8 mouse cellular contexts compared by ENCODE assay signal in the genomic region with DNA sequence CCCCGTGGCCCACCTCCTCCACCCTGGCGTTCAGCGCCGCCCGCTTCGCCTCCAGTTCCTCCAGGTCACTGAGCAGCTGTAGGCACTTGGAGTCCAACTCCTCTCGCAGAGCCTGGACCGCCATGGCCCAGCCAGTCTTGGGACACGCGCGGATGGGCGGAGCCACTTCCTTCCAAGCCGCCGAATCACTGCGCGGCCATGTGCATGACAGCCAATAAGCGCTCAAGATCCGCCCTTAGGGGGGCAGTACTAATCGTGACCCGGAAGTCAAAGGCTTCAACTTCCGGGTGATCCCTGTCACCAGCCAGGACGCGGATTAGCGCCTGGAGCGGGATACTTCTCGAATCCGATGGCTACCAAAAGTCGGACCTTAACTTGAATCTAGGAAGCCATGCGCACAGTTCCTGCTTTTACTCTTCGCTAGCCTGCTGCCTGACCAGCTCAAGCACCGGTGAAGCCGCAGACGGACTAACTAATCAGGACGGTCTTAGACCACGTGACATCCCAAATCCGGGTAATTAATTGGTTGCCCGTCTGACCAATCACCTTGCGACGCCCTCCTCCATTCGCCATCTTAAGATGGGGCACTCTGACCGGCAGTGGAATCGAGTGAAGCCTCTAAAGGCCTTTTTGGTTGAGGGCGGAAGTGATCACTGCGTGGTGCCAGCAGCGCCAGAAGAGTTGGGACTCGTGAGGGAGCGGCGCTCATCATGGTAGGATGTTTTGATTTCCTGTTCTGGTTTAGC. TPM values are rescaled to one million over a fixed set of nuclear protein-coding genes. Genes with fewer than 3 reads are reported as not detected.
DNase-seq lines count a peak whose midpoint lies in the region; ATAC-seq and TF ChIP-seq lines count a peak whose summit lies in the region.

A gene (minus strand): TSS at position 458 of the 746 bp plus-strand sequence.
A gene (plus strand): TSS at position 637 of the 746 bp plus-strand sequence.

- H3K27ac ChIP-seq in forebrain, embryonic 16.5 days (ENCODE audit: low read length) = peak within 1 kb of the TSS; percentile 80
- peak within 1 kb of the TSS; percentile 97 for H3K27ac ChIP-seq in layer of hippocampus, adult 2 months
- H3K27ac ChIP-seq in lung, embryonic 14.5 days (ENCODE audit: low read depth) = no peak within 1 kb of the TSS
- peak within 1 kb of the TSS; percentile 96 for H3K27ac ChIP-seq in olfactory bulb, adult 2 months (ENCODE audit: insufficient read depth, low read depth, low read length)
- peak within 1 kb of the TSS; percentile 26; the same call in 1 of the 2 replicates for H3K27ac ChIP-seq in thymus, adult 2 months (ENCODE audit: control insufficient read depth, insufficient read depth, low read length)

- peak within 1 kb of the TSS; percentile 88 for H3K4me2 ChIP-seq in forebrain, embryonic 16.5 days (ENCODE audit: low read length)
- peak within 1 kb of the TSS; percentile 71 for H3K4me2 ChIP-seq in lung, embryonic 14.5 days

- peak; percentile 91 for ATAC-seq in G1E (ENCODE audit: extremely low read depth, insufficient number of reproducible peaks, low FRiP score, poor library complexity, severe bottlenecking)
- ATAC-seq in forebrain, embryonic 16.5 days = peak; percentile 95
- peak; percentile 97 for ATAC-seq in lung, embryonic 14.5 days (ENCODE audit: insufficient read depth)

- H3K9ac ChIP-seq in forebrain, embryonic 16.5 days (replicated peaks; ENCODE audit: low read depth, low read length) = peak within 1 kb of the TSS; percentile 69
- peak within 1 kb of the TSS; percentile 59 for H3K9ac ChIP-seq in lung, embryonic 14.5 days

- peaks cover 40% of the 10 kb centered on the region for H3K4me1 ChIP-seq in G1E (ENCODE audit: insufficient read depth, low read depth, low read length)
- H3K4me1 ChIP-seq in forebrain, embryonic 16.5 days (replicated peaks; ENCODE audit: control insufficient read depth, insufficient read depth, low read length) = peaks cover 17% of the 10 kb centered on the region
- H3K4me1 ChIP-seq in lung, embryonic 14.5 days (ENCODE audit: insufficient read depth) = peaks cover 2% of the 10 kb centered on the region; the same call in 1 of the 2 replicates
- H3K4me1 ChIP-seq in olfactory bulb, adult 2 months (ENCODE audit: control insufficient read depth, insufficient read depth, low read length) = peaks cover 2% of the 10 kb centered on the region; the same call in 1 of the 2 replicates
- peaks cover 3% of the 10 kb centered on the region for H3K4me1 ChIP-seq in thymus, adult 2 months (replicated peaks; ENCODE audit: control insufficient read depth, insufficient read depth, low read length)

- peaks cover 64% of the 10 kb centered on the region for H3K36me3 ChIP-seq in G1E (replicated peaks)
- H3K36me3 ChIP-seq in forebrain, embryonic 16.5 days (ENCODE audit: control insufficient read depth, insufficient read depth) = peaks cover 17% of the 10 kb centered on the region
- H3K36me3 ChIP-seq in lung, embryonic 14.5 days (ENCODE audit: insufficient read depth) = peaks cover 31% of the 10 kb centered on the region
- H3K36me3 ChIP-seq in thymus, adult 2 months (ENCODE audit: control insufficient read depth, insufficient read depth, low read length) = peaks cover 18% of the 10 kb centered on the region

- intact Hi-C loops in heart, postnatal 36 days (cut with DNase I) = loop anchor here (10.0 kb wide), 1 partner anchor 625 kb away; a partner anchor contains a TSS

- peak; percentile 99 for DNase-seq in G1E (ENCODE audit: low spot score)
- peak; percentile 94 to 97 for DNase-seq in cerebellum, adult 18-20 months
- peak; percentile 93 for DNase-seq in heart, postnatal 36 days
- peak; percentile 91 to 97 for DNase-seq in layer of hippocampus, adult 2 months (ENCODE audit: low spot score in 2 of 2)
- peak; percentile 99 for DNase-seq in lung, embryonic 14.5 days
- peak; percentile 91 for DNase-seq in thymus, adult 2 months

- peaks cover 4% of the 10 kb centered on the region for H3K9me3 ChIP-seq in G1E (replicated peaks)
- H3K9me3 ChIP-seq in forebrain, embryonic 16.5 days (ENCODE audit: control insufficient read depth, low read length) = no peaks in the 10 kb centered on the region
- no peaks in the 10 kb centered on the region for H3K9me3 ChIP-seq in lung, embryonic 14.5 days (ENCODE audit: low read depth, low read length)

- TF ChIP-seq POLR2A in olfactory bulb, adult 2 months (IDR thresholded peaks at IDR 0.05; ENCODE audit: insufficient read depth, low read depth, low read length) = peak; percentile 65; the same call in 1 of the 2 replicates
- TF ChIP-seq POLR2A in thymus, adult 2 months (IDR thresholded peaks at IDR 0.05; ENCODE audit: control insufficient read depth, extremely low read depth, insufficient read depth, low read length, poor library complexity) = peak; percentile 74; the same call in 1 of the 2 replicates

- WGBS in forebrain, embryonic 16.5 days = under 1% methylated on average over 48 of the region's 48 CpGs
- under 1% methylated on average over 48 of the region's 48 CpGs for WGBS in lung, embryonic 14.5 days
- WGBS in olfactory bulb, adult 2 months = under 1% methylated on average over 48 of the region's 48 CpGs
- under 1% methylated on average over 48 of the region's 48 CpGs for WGBS in thymus, adult 2 months

- TF ChIP-seq CTCF in G1E (IDR thresholded peaks at IDR 0.05; ENCODE audit: low read depth, low read length) = no peak
- no peak for TF ChIP-seq CTCF in layer of hippocampus, adult 2 months (conservative IDR thresholded peaks at IDR 0.05)
- no peak for TF ChIP-seq CTCF in lung, embryonic 14.5 days (IDR thresholded peaks at IDR 0.05; ENCODE audit: low read depth)
- no peak for TF ChIP-seq CTCF in olfactory bulb, adult 2 months (IDR thresholded peaks at IDR 0.05; ENCODE audit: insufficient read depth, low read depth, low read length)
- TF ChIP-seq CTCF in thymus, adult 2 months (IDR thresholded peaks at IDR 0.05; ENCODE audit: borderline replicate concordance, control insufficient read depth, extremely low read depth, insufficient read depth, low read length, poor library complexity) = no peak

- no peaks in the 10 kb centered on the region for H3K27me3 ChIP-seq in G1E (ENCODE audit: insufficient read depth, low read length)
- H3K27me3 ChIP-seq in forebrain, embryonic 16.5 days (replicated peaks; ENCODE audit: control insufficient read depth, insufficient read depth, low read length) = no peaks in the 10 kb centered on the region
- no peaks in the 10 kb centered on the region for H3K27me3 ChIP-seq in lung, embryonic 14.5 days (ENCODE audit: insufficient read depth, low read length)
- no peaks in the 10 kb centered on the region for H3K27me3 ChIP-seq in thymus, adult 2 months (ENCODE audit: control insufficient read depth, insufficient read depth, low read length)

- H3K4me3 ChIP-seq in G1E (ENCODE audit: low read depth, low read length) = peak within 1 kb of the TSS; percentile 74
- H3K4me3 ChIP-seq in forebrain, embryonic 16.5 days (replicated peaks; ENCODE audit: low read length) = peak within 1 kb of the TSS; percentile 90
- peak within 1 kb of the TSS; percentile 81 for H3K4me3 ChIP-seq in layer of hippocampus, adult 2 months
- H3K4me3 ChIP-seq in lung, embryonic 14.5 days (ENCODE audit: low read depth, low read length) = peak within 1 kb of the TSS; percentile 69
- H3K4me3 ChIP-seq in olfactory bulb, adult 2 months (ENCODE audit: insufficient read depth, low read depth, low read length) = peak within 1 kb of the TSS; percentile 75
- H3K4me3 ChIP-seq in thymus, adult 2 months (ENCODE audit: control insufficient read depth, insufficient read depth, low read length) = peak within 1 kb of the TSS; percentile 85

RNA-seq across cellular contexts. Expression of the first gene that starts in this region (rescaled TPM):
- total RNA-seq in G1E (2014; fragmentation: Nextera tagmentation) (97.1 and 135 TPM in 2 replicates), G1E (2017) (146 TPM in 2 replicates)
- polyA plus RNA-seq in G1E (2012) = 60.5 and 74.6 TPM in 2 replicates
- polyA plus RNA-seq in forebrain, embryonic 16.5 days (2015; fragmentation: Nextera tagmentation; extraction: Ambion mirVana) = 67.4 and 73.6 TPM in 2 replicates
- 10 to 100 TPM; 14.1 to 15.2 TPM for total RNA-seq in heart, postnatal 36 days (2021)
- total RNA-seq in layer of hippocampus, adult 2 months (2021) = 10 to 100 TPM; 19.2 to 20.3 TPM
- 50.4 and 51.8 TPM in 2 replicates for polyA plus RNA-seq in lung, embryonic 14.5 days (2014; fragmentation: Nextera tagmentation; extraction: Ambion mirVana)
- not detected in 2 replicates for polyA plus RNA-seq in olfactory bulb, adult 2 months (2012; ENCODE audit: insufficient read depth, insufficient read length, low replicate concordance, missing spikeins)
- 29.6 and 35.1 TPM in 2 replicates for polyA plus RNA-seq in thymus, adult 2 months (2012; rRNA removed)

RNA-seq across cellular contexts. Expression of the second gene that starts in this region (rescaled TPM):
- total RNA-seq in G1E (2014; fragmentation: Nextera tagmentation) (121 and 129 TPM in 2 replicates), G1E (2017) (35.5 and 36.5 TPM in 2 replicates)
- 50.4 and 71.2 TPM in 2 replicates for polyA plus RNA-seq in G1E (2012)
- polyA plus RNA-seq in forebrain, embryonic 16.5 days (2015; fragmentation: Nextera tagmentation; extraction: Ambion mirVana) = 58.8 and 65.6 TPM in 2 replicates
- total RNA-seq in heart, postnatal 36 days (2021) = 10 to 100 TPM; 28.3 to 29.2 TPM
- total RNA-seq in layer of hippocampus, adult 2 months (2021) = 10 to 100 TPM; 34.5 to 36.6 TPM
- 91.1 and 91.2 TPM in 2 replicates for polyA plus RNA-seq in lung, embryonic 14.5 days (2014; fragmentation: Nextera tagmentation; extraction: Ambion mirVana)
- not detected in 2 replicates for polyA plus RNA-seq in olfactory bulb, adult 2 months (2012; ENCODE audit: insufficient read depth, insufficient read length, low replicate concordance, missing spikeins)
- polyA plus RNA-seq in thymus, adult 2 months (2012; rRNA removed) = 74.7 and 76.7 TPM in 2 replicates

Comparison
In these comparisons a context has a peak if more than half of its experiments do, and no peak if none do; other contexts are left out.
1. RNA of the first gene that starts in this region (total RNA-seq): 97.1 to 146 TPM in G1E; 19.2 to 20.3 TPM in layer of hippocampus, adult 2 months and 14.1 to 15.2 TPM in heart, postnatal 36 days; every median in the first group is over 4 times any median in the second.
2. RNA of the first gene that starts in this region (polyA plus RNA-seq): 67.4 to 73.6 TPM in forebrain, embryonic 16.5 days, 60.5 to 74.6 TPM in G1E, 50.4 to 51.8 TPM in lung, embryonic 14.5 days and 29.6 to 35.1 TPM in thymus, adult 2 months; not detected in olfactory bulb, adult 2 months; every median in the first group is over 10 times any median in the second.
3. Peak in every context shown above with its lines, with median percentiles within 50 percentile points of each other: ATAC-seq, DNase-seq and H3K4me3 ChIP-seq.